Mouse (Mus musculus) lung, adult 2 months (tissue): Measurements from ENCODE around the gene Ddx42.

Experiments used
- CTCF ChIP-seq: fragments of 200-500 bp; IDR thresholded peaks from 2 replicates; pipeline ENCODE4 v1.5.1; 2011; ENCODE audit warnings: mild to moderate bottlenecking, low read length, control low read depth; ENCODE audit not compliant: insufficient read depth
- POLR2A ChIP-seq: fragments of 200-500 bp; IDR thresholded peaks from 2 replicates; pipeline ENCODE4 v1.6.1; 2011; ENCODE audit warnings: low read depth, mild to moderate bottlenecking, control low read depth, low read length, borderline replicate concordance; ENCODE audit errors: extremely low read depth

- no peak for TF ChIP-seq CTCF
- no peak for TF ChIP-seq POLR2A
Measured at GRCm38 (mm10) chr11:106180449-106180801, 36.3 kb upstream of the Ddx42 start.
